ENCODE assay signal across 26 mouse cellular contexts in the genomic region with DNA sequence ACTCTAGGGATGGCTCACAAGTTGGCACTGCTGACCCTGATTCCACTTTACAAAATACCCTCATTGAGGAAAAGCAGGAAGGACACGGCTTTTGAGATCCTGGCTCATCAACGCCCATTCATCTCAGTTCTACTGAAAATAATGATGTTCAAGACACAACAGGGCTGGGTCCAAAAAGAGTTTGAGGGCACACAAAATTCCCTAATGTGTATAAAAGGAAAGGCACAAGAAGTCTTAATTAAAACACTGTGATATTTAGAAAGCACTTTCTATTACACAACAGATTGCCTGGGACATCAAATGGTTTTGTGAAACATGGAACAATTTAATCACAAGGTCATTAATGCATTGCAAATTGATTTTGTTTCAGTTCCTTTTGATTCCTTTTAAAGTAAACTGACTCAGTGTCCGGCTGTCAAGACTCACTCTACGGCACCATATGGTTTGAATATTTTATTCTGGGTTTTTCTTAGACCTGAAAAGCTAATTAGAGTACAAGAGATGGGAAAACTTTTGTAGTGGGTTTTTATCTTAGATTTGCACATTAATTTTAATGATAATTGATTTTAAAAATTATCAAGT.
"Had no signal": no experiment of that assay in that cellular context is flagged by ENCODE, and none has a peak within 500 bp of the region (broad histone marks: within the 10 kb centered on the region; RNA-seq: fewer than 3 reads in every experiment).

No protein-coding gene starts in this region.

- H3K9ac ChIP-seq: heart, embryonic 12.5 days; hindbrain, embryonic 13.5 days; hindbrain, embryonic 15.5 days; kidney, embryonic 15.5 days; limb, embryonic 13.5 days; limb, embryonic 15.5 days; liver, embryonic 12.5 days; liver, embryonic 14.5 days had no signal

- H3K4me1 ChIP-seq: heart, embryonic 10.5 days; hindbrain, embryonic 13.5 days; hindbrain, embryonic 15.5 days; kidney, embryonic 15.5 days; limb, embryonic 13.5 days; limb, embryonic 15.5 days; liver, embryonic 12.5 days had no signal

- H3K27me3 ChIP-seq: heart, embryonic 12.5 days; hindbrain, embryonic 13.5 days; hindbrain, embryonic 15.5 days; kidney, embryonic 15.5 days; limb, embryonic 13.5 days; limb, embryonic 15.5 days; liver, embryonic 12.5 days had no signal

- H3K4me2 ChIP-seq: heart, embryonic 12.5 days; hindbrain, embryonic 13.5 days; hindbrain, embryonic 15.5 days; kidney, embryonic 15.5 days; limb, embryonic 13.5 days; limb, embryonic 15.5 days; liver, embryonic 12.5 days had no signal

- ATAC-seq: hindbrain, postnatal 0 days; intestine, embryonic 16.5 days; liver, embryonic 12.5 days had no signal

- H3K4me3 ChIP-seq: heart, embryonic 10.5 days; heart, embryonic 12.5 days; hindbrain, embryonic 13.5 days; hindbrain, embryonic 15.5 days; kidney, embryonic 15.5 days; limb, embryonic 13.5 days; limb, embryonic 15.5 days; liver, embryonic 12.5 days had no signal

- H3K9me3 ChIP-seq: heart, embryonic 10.5 days; heart, embryonic 12.5 days; hindbrain, embryonic 13.5 days; hindbrain, embryonic 15.5 days; kidney, embryonic 15.5 days; limb, embryonic 13.5 days; limb, embryonic 15.5 days; liver, embryonic 12.5 days had no signal

- H3K27ac ChIP-seq: heart, embryonic 10.5 days; hindbrain, embryonic 13.5 days; hindbrain, embryonic 15.5 days; hindbrain, postnatal 0 days; kidney, embryonic 15.5 days; kidney, postnatal 0 days; limb, embryonic 13.5 days; limb, embryonic 15.5 days; liver, embryonic 12.5 days; liver, embryonic 14.5 days had no signal

- DNase-seq: gastrocnemius, postnatal 14 days; gastrocnemius, postnatal 36 days; heart, adult 18-20 months; heart, postnatal 10 days; heart, postnatal 36 days; kidney, adult 11 months; kidney, adult 2 months; kidney, adult 9 months; kidney, postnatal 14 days; kidney, postnatal 36 days; layer of hippocampus, adult 9-11 months; layer of hippocampus, postnatal 36 days; left cerebral cortex, postnatal 4 days; lung, adult 18-20 months had no signal

- H3K36me3 ChIP-seq: heart, embryonic 10.5 days; heart, embryonic 12.5 days; hindbrain, embryonic 13.5 days; hindbrain, embryonic 15.5 days; kidney, embryonic 15.5 days; limb, embryonic 13.5 days; limb, embryonic 15.5 days; liver, embryonic 12.5 days had no signal
